Mouse (Mus musculus): Measurements from ENCODE around the gene Neurod6.

- TF ChIP-seq CTCF (IDR thresholded peaks at IDR 0.05; ENCODE audit: low read depth): no peak
- no peak for TF ChIP-seq EP300 (IDR thresholded peaks at IDR 0.05; ENCODE audit: low read depth)
Measured at GRCm38 (mm10) chr6:55704759-55705104, 23.7 kb upstream of the Neurod6 start.

Measured in liver, postnatal 0 days (tissue).